Mouse (Mus musculus) layer of hippocampus, adult 8-10 months (tissue): ENCODE measurements around the gene Atp6v1b1. TPM values are rescaled to one million over a fixed set of nuclear protein-coding genes. Genes with fewer than 3 reads are reported as not detected.

ENCODE experiments used
- DNase-seq, 2 experiments: peaks; one replicate each; pipeline ENCODE4 v3.0.0; 2022; ENCODE audit warnings: low spot score in 2 of 2
- total RNA-seq, 4 experiments: library from RNA; stranded (reverse); gene quantifications; 2 replicates each; pipeline ENCODE4 v1.2.4; 2022

Gene Atp6v1b1
- under 1 TPM in 3 of 4 experiments, not detected in 1; 0.22 to 0.82 (median 0.29) TPM for total RNA-seq

DNA sequence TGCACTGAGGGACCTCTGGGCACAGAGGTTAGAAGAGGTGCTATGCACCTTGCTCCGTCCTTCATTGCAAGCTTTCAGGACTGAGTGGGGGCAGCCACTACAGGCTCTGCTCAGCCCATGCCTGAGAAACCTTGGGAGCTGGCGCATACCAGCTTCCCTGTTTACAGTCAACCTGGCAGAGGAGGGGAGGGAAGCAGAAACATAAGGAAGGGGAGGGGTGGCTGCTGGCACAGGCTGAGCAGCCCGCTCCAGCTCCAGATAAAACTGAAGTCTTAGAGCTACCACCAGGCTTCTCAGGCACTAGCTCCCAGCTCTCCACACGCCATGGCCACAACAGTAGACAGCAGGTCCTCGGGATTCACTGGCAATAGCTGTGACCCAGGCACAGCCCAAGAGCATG lies at the start of gene Atp6v1b1:
Gene Atp6v1b1, plus strand, starts transcription at position 230 of the 400 bp plus-strand sequence.
- DNase-seq = no peak

DNA sequence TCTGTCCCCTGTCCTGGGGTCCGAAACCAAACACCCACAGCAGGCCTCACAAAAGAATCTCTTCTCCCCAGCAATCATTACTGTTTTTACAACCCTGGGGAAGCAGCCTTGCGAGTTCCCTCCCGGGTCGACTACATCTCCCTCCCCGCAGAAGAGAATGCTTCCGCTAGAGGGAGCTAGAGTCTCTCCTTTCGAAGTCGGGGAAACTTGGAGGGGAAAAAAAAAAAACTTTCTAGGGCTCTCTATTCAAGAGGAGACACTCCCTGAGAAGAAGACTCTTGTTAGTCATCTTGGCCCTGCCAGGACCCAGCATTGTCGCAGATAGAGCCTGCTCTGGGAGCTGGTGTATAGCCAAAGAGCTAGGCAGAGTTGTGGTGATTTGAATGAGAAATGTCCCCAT lies 49.0 kb upstream of the Atp6v1b1 start:
- DNase-seq = no peak

DNA sequence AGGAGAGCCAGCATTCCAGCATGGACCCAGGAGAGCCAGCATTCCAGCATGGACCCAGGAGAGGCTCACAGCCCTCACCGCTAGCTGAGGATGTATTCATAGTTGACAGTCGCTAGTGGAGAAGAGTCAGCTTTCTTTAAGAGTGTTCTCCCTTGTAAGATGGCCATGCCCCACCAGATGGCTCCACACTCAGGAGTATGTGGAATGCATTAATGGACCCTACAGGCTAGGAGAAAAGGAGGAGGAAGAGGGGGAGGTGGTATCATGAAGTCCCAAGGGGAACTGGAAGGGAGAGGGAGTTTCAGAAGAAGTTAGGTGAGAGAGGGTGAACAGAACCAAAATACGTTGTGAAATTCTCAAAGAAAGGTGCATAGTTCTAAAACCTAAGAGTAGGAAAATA lies 47.1 kb upstream of the Atp6v1b1 start:
- no peak for DNase-seq

DNA sequence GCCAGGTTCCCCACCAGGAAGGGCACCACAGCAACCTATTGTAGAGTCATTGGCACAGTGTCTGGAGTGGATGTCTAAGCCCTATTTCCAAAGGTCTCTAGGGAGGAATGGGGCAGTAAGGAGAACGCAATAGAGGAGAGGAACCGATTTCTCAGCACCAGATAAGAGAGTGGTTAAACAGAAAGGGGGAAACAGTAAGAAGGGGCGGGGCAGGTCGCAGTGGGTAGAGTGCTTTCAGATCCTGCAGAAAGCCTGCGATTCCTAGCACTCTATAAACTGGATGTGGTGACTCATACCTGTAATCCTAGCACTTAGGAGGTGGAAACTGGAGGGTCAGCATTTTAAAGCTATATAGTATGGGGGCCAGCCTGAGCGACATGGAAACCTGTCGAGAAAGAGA lies 46.1 kb upstream of the Atp6v1b1 start:
- no peak for DNase-seq

DNA sequence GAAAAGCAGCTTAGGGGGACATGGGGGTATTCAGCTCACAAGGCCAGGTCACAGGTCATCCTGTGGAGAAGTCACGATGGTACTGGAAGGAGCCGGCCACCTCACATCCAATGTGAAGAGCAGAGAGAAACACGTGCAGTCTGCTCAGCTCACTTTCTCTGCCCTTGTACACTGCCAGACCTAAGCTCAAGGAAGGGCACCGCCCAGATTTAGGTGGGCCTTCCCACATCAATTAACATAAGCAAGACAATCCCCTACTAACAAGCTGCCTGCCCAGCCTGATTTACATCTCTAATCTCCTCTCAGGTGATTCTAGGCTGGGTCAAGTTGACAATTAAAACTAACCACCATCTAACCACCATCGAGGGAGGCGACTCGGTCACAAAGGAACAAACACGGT lies 44.9 kb upstream of the Atp6v1b1 start:
- DNase-seq = no peak

DNA sequence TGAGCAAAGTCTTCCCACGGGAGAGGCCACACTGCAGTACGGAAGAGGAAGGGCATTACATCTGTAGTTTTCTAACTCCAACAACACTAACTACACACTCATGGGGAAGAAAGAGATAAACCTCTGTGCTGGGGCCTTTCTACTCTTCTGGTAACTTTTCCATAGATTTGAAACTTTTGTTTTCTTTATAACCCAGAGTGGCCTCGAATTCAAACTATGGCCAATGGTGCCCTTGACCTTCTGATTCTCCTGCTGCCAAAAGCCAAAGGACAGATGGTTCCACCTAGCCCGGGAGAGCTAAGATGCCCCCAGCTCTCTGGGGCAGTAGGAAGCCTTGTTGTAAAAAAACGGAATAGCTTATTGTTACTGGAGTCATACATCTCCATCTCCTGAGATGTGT lies 42.8 kb upstream of the Atp6v1b1 start:
- DNase-seq = no peak

DNA sequence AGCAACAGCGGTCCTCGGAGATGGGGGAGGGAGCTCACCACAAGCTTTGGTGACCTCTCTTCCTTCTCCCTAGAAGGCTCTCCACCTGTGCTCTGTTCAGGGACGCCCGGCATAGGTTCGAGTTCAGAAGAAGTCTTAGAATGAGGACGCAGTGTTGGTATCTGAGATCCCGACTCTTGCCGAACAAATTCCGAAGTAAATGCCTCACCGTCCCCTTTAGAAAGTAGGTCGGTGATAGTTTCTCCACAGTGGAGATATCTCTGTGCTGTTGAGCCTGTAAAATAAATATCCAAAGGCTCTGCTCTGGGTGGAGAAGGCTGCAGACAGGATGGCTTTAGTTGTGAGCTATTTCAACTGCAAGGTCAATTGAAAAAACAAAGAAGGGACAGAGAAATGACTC lies 41.8 kb upstream of the Atp6v1b1 start:
- no peak for DNase-seq

DNA sequence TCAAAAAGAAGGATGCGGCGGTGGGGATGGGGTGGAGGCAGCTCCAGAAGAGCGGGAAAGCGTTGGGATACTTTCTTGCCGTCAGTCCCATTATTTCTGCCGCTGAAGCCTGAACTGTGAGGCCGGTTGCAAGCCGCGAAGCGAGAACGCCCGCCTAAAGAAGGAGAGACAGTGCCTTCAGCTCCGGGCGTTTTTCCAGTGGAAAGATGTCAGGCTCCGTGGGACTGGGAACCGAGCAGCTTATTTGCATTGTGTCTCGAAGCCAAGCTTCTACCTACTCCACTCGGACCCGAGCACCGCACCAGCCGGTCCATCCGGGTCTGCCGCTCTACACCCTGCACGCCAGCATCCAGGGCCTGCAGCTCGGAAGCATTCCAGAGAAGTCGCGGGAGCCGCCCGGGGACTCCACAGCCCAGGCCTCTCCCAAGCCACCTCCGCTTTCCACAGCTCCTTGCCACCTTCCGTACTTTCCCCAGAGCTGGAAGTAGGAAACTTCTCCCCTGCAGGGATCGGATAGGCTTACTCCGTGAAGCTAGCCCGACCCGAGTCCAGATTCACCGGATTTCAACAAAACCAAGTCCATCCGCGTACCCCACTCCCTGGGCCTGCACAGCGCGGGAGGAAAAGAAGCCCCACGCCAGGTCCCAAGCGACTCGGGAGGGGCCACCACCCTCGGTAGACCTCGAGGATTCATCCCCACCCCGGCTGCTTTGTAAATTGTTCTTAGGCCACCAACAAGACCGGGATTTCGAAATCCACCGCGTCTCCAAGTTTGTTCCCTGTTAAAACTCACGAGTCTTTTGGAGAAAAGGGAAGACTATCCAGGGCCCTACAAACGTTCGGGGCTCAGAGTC lies 40.4 kb upstream of the Atp6v1b1 start:
- DNase-seq = no peak

DNA sequence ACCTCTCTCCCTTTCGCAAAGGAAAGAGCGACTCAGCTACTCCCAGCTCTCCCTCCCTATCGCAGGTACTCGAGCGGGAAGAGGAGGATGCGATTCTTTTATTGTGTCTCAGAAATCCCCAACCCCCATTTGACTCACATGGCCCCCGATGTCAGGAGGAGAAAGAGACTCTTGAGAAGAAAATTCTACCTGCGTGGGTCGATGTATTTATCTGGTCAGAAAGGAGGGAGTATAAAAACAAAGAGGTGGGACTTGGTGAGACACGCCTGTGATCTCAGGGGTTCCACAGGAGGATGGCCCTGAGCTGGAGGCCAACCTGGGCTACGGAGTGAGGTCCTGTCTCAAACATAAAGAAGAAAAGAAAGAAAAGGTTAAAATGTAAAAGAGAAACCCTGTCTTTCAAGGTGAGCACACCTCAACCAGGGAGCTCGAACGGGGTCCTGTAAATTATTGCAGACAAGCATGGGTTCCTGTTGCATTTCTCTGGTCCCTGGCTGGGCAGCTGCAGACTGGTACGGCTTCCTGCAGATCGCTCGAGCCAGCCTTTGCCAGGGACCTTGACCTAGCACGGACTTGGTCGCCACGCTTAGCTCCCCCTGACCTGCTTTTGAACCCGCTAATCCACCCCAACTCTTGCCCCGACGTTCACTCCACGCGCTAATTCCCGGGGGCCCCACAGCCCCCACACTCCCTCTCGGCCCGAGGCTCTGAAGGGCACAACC lies 39.6 kb upstream of the Atp6v1b1 start:
- no peak for DNase-seq

DNA sequence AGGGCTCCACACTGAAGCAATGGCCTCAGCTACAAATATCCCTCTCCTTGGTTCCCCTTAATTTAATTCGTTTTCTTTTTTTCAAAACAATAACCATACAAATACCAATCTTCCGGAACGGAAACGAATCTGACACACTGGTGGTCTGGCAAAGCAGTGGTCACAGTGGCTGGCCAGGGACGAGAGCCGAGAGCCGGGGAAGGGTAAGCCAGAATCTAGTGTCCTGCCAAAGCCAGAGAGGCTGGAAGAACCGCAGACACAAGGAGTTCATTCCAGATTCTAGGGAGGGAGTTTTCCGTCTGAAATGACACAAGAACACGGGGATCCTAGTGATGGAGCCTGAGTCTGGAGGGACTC lies 39.1 kb upstream of the Atp6v1b1 start:
- DNase-seq = no peak

DNA sequence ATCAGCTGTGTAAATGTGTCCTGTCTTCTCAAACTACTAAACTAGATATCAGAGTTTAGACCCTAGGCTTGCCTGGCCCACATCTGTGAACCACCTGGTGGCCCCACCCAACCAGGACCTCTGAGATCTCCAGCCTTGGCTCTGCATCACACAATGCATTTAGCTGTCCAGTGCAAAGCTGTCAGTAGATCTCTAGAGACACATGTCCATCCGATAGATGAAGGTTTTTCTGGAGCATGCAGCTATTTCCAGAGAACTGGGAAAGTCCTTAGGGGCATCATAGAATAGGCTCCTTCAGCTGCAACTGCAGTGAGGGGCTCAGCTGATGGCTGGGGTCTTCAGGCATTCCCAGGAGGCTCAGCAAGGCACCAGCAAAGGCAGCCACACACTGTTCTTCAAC lies 38.5 kb upstream of the Atp6v1b1 start:
- no peak for DNase-seq

DNA sequence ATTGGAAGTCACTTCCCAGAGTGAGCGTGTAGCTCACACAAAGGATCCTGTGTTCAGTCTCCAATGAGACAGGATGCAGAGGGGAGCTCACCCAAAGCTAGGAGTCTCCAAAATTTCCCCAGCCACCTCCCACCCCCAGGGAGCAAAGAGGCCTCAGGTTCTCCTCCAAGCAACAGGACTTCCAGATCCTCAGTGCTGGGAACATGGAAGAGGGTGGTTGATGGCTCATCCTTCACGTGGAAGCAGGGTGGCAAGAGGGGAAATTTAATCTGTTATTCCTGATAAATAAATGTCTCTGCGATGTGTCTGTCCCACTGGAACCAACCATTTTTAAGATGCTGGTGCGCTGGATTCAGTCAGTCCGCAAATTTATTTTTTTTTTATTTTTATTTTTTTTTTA lies 38.1 kb upstream of the Atp6v1b1 start:
- no peak for DNase-seq

DNA sequence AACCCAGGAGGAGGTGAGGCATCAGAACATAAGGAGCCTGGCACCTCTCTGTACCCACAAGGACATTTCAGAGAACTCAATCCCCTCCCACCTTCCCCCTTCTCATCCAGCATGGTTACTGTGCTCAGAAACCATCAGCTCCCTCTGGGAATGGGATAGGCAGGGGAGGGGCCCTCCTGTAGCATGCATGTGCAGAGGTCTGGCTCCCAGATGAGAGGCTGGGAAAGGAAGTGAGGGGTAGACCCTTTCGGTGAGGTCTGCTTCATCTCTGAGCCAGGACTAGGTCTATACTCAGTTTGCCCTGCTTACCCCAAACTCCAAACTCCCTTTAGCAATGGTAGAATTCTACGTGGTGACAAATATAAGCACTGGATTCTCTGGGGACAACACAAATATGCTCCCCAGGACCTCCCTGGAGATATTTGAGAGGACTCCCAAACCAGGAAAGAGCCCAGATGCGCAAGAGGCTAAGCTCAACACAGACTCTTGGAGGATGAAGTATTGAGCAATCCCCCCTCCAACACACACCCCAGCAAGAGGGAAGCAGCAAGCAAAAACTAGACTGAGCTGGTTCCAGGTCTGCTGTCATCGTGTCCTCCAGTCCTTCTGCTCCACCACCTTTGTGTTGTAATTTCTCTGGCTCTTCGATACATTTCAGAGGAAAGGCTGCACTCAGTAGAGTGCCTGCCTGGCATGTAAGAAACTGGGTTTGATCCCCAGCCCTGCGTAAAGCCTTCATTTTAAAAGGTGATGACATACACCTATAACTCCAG lies 34.9 kb upstream of the Atp6v1b1 start:
- no peak for DNase-seq

DNA sequence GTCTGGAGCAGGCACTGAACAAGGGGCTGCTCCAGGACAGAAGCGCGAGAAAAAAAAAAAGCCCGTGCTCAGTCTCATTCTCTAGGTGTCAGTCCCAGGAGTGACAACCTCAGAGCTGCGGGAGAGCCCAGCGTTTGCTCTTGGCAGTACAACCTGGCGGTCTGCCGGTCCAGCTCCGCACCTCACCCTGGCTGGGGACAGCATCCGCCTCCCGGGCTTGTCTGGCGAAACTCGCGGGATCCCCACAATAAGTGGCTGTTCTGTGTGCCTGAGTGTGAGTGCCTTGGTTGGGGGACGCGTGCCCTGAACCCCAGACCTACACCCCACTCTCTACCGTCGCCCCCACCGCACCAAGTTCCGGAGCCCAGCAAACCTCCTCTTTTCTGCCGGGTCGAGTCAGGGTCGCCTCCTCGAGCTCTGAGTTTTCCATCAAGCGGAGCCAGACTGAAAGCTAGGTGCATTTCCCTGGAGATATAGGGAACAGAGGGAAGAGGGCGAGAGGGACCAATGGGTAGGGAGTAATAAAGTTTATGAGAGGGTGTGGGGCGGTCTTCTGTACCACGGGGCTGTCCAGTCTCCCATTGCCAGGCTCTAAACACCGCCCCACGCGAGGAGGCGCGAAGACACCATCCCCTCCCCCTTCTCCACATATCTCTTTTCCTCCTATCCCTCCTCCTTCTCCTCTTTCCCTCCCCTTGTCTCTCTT lies 32.3 kb upstream of the Atp6v1b1 start:
- DNase-seq = no peak

DNA sequence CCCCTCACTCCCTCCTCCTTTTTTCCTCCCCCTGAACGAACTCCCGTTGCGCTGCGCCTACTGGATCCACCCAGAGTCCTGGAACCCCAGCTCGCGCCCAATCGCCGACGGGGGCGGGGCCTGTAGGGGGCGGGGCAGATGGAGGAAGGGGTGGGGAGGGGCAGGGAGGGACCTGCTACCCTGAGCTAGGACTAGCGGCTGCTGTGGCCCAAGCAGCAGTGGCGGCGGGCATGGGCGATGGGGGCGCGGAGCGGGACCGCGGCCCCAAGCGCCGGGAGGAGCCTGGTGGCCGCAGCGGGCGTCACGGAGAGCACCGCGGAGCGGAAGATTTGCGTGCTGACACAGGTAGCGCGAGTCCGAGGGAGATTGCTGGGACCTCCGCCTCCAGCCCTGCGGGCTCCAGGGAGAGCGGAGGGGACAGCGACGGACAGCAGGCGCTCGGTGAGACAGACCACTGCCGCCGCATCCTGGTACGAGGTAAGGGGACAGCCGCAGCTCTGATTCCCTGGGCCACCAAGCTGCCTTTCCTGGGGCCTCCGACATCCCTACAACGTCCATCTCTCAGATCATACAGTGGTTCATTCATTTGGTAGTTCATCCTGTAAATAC lies 31.6 kb upstream of the Atp6v1b1 start, which contains the start of gene Vax2:
Gene Vax2, plus strand, starts transcription at position 198 of the 609 bp plus-strand sequence.
- no peak for DNase-seq

DNA sequence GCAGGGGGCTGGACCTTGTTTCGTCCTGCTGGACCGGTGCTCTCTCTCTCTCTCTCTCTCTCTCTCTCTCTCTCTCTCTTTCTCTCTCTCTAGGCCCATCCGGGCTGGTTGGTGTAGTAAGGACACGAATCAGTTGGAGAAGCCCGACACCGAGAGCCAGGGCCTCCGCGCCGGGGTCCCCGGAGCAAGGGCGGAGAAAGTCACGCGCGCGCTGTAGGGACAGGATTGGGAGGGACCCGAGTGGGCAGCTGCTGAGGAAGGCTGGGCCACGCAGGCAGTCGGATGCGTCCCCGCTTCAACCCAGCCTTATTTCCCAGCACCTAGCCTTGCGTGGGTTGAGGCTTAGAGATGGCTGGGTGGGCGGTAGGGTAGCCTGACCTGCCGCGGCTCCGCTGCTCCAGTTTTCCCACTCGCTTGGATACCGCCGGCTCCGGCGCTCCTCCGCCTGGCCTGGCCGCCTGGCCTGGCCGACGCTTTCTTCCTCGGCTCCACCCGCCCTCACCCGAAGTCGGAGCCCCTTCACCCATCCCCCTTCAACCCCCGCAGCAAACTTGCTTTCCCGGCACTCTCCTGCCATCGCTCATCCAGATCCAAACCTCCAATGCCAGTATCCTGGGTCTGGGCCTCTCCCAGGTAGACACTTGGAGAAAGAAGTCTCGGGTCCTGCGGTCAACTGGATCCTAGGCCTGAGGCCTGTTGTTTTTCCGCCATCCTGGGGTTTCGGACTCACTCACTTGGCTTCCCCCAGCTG lies 30.9 kb upstream of the Atp6v1b1 start:
- no peak for DNase-seq

DNA sequence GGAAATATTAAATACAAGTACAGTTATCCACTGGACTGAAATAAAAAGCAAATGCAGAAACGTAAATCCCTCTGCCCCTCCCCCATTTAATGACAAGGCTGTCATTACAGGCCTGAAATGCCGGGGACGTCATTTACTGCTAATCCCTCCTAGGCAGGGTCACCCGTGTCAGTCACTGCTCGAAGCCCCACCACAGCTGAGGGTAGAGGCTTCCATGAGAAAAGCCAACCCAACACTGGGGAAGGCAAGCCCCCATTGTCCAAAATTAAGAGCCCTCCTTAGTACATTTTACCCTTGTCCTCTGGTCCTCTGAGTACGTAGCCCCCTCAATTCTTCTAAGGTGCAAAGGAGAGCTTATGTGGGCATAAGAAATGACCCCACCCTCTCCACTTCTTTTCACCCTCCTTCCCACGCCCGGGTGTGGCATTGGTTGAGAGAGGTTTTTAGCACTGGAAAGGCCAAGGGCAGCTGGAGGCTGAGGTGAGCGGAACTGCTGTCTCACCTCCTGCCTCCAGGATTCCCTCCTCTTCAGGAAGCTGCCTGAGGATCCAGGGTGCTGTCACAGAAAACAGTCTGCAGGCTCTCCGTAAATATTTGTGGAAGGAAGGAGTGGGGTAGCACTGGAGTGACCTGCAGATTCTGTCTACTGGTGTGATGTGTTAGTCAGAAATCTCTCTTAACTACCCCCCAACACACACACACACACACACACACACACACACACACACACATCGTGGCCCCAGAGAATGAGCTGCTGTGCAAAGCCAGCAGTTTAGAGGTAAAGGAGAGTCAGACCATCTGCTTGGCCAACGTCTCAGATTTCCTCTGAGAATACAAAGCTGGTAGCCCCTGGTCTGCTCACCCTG lies 29.3 kb upstream of the Atp6v1b1 start:
- no peak for DNase-seq

DNA sequence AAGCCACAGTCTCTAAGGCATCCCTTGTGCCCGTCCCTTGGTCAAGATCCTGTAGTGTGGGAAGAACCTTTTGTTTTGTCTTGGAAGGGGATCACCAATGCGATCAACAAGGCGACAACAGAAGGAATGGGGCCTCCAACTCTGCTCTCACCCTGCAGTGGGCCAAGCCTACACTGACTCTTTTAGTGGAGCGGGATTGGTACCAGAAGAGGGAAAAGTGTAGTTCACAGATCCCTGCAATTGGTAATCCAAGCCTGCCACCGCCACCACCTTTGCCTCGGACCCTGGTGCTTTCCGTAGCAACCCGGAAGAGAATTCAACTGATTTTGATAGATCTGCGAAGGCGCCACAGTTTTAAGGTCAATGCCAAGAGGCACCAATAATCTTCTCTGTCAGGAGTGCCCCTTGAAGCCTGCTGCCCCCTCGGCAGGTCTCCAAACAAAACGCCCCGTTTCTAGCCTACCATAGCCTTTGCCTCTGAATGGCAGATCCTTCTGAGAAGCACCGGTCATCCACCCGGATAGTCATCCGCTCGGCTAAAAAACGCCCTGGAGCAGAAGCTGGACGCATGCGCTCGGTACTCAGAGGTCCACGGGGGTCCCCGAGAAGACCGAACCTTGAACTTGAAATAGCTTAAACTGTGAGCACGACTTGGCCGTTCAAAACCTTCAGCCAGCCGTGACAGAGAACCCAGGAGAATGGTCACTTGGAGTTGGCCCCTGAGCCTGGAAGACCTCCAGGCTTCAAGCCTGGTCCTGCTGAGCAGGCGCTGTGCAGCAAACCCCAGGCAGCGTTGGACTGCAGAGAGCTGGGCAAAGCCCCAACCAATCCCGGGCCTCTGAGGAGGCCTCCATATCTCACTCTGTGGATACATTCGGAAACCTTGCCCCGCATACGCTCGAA lies 28.3 kb upstream of the Atp6v1b1 start:
- no peak for DNase-seq
